Mouse (Mus musculus): ENCODE measurements around the gene Gm11985.

GRCm38 (mm10) chr11:7153081-7153480 lies 35.3 kb downstream of the Gm11985 start:
- TF ChIP-seq CTCF (IDR thresholded peaks at IDR 0.05; ENCODE audit: control insufficient read depth, insufficient read depth, insufficient replicate concordance, low read depth, low read length) (no peak), POLR2A (IDR thresholded peaks at IDR 0.05; ENCODE audit: control insufficient read depth, low read depth, low read length) (no peak)
